Mouse (Mus musculus) stomach, postnatal 0 days (tissue): ENCODE measurements around the gene Asb16.

Source experiments
- CTCF ChIP-seq: IDR thresholded peaks from 2 replicates; pipeline ENCODE4 v1.5.1; 2016; ENCODE audit warnings: antibody characterized with exemption, low read depth, mild to moderate bottlenecking, moderate library complexity
- EP300 ChIP-seq: optimal IDR thresholded peaks from 2 replicates; pipeline ENCODE3; 2016; ENCODE audit warnings: antibody characterized with exemption

DNA sequence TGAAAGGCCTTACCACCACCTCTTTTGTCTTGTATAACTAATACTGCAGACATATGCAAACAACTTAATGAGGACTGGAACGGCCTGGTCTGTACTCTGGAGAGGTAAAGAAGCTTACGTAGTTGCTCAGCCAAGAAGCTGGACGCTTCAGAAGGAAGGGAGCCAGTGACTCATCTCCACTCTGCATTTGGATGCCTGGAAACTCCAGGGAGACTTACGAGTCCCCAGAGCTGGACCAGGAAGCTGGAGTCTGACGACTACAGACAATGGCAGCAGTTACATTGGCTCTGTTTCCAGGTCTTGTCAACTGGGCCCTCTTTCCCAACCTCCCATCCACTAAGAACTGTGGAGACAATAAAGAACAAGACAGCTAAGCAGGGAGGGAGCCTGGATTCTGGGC, 58.7 kb downstream of the Asb16 start:
- TF ChIP-seq CTCF (no peak), EP300 (no peak)
